Mouse (Mus musculus): ENCODE measurements around the gene Rnf26. TPM values are rescaled to one million over a fixed set of nuclear protein-coding genes. Genes with fewer than 3 reads are reported as not detected.

Gene Rnf26
- polyA plus RNA-seq, 1 experiment from 2014 or later = 35.2 TPM

DNA sequence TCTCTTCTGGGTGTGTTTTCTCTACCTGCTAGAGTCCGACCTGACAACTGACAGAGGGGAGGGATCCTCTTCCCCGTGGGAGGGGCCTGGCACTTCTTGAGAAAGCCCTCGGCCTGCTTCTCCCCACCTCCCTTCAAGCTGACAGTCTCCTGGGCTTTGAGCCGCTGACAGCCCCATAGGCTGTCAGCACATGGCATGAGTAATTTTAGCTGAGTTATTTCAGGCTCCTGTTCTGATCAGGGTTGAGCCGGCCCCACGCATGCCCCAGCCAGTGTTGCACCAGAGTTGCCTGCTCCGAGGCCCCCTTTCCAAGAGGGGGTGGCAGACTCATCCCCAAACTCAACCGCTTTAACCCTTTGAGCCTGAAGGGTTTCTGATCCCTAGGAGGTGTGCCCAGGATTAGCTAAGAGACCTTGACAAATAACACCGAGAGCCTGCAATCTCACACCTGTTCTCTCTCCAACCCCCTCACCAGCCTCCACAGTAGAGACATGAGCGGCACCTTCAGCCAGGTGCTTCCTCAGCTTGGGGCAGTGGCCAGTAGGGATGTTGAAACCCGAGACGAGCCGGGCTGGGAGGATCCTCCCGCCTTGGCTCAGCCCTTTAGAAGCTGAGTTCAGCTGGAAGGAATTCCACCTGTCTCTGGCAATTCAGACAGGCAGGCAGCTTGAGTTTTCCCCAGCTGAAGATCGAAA is 25.4 kb downstream of the Rnf26 start:
- peaks cover 51% of the 10 kb centered on the region for H3K4me1 ChIP-seq (replicated peaks)
- no peak overlapping the region for H3K4me3 ChIP-seq (replicated peaks)

GRCm38 (mm10) chr9:44086960-44087359 is 26.4 kb downstream of the Rnf26 start:
- 71% methylated on average over 10 of the region's 10 CpGs for WGBS (ENCODE audit: insufficient replicate concordance)
- peaks cover 51% of the 10 kb centered on the region for H3K4me1 ChIP-seq (replicated peaks)
- no peaks in the 10 kb centered on the region for H3K9me3 ChIP-seq (replicated peaks)
- H3K9ac ChIP-seq = no peak overlapping the region
- ATAC-seq (ENCODE audit: insufficient read depth) = no peak
- H3K4me3 ChIP-seq (replicated peaks) = no peak overlapping the region
- no peak overlapping the region for H3K27ac ChIP-seq (replicated peaks)
- no peak overlapping the region for H3K4me2 ChIP-seq
- peaks cover 70% of the 10 kb centered on the region for H3K27me3 ChIP-seq
- 0 out of 2 replicates have a peak, but pooled peaks cover 2% of the 10 kb centered on the region for H3K36me3 ChIP-seq (replicated peaks)

More for the DNA sequence above, 25.4 kb downstream of the Rnf26 start:
- Histone ChIP-seq H3K4me2 (0 out of 2 replicates have a peak overlapping the region, but pooled peaks have one; percentile 1), H3K27ac (replicated peaks) (no peak overlapping the region), H3K9me3 (replicated peaks) (no peaks in the 10 kb centered on the region), H3K9ac (no peak overlapping the region), H3K36me3 (replicated peaks) (0 out of 2 replicates have a peak, but pooled peaks cover 2% of the 10 kb centered on the region), H3K27me3 (peaks cover 60% of the 10 kb centered on the region)
- 25% methylated on average over 15 of the region's 15 CpGs for WGBS (ENCODE audit: insufficient replicate concordance)
- ATAC-seq (ENCODE audit: insufficient read depth) = no peak

DNA sequence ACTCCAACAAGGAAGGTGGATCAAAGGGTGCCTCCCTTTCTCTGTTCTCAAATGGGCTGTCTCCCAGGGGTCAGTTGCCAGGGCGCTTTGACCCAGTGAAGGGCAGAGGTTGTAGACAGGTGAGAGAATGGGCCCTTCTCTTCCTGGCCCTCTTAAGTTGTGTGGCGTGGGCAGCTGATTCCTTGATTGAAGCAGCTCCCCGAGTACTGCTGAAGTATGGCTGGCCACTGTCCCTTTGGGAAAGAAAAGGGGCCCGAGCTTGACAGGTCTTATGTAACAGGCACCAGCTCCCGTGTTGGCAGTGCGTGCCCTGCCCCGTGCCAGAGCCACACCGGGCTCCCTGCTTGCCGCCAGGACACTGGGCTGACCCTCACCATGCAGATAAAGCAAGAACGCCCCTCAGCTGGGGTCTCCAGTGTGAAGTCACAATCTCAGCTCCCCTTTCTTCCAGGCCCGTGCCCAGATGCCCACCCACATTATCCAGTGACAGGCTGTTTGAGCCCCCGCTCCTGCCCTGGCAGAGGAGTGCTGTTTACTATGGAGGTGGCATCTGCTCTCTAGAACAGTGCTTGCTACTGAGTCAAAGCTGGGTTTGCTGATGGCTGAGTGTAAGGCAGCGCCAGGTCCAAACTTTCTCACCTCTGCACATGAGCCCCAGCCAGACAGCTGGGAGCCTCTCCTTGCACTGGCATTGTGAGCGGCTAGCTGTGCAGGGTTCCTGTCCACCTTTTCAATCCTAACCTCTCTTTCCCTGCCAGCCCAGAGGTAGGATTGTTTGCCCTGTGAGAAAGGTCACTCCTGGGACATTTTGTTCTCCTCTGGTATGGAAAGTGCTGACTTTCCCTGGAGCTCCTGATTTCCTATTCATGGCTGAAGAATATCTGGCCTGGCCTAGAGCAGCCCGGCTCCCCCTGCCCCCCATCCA is 27.3 kb downstream of the Rnf26 start:
- Histone ChIP-seq H3K27ac (replicated peaks) (no peak overlapping the region), H3K9me3 (replicated peaks) (no peaks in the 10 kb centered on the region), H3K27me3 (peaks cover 76% of the 10 kb centered on the region), H3K4me3 (replicated peaks) (no peak overlapping the region), H3K4me1 (replicated peaks) (peaks cover 51% of the 10 kb centered on the region), H3K4me2 (peak overlapping the region; percentile 95), H3K36me3 (replicated peaks) (no peaks in the 10 kb centered on the region), H3K9ac (no peak overlapping the region)
- 66% methylated on average over 15 of the region's 15 CpGs for WGBS (ENCODE audit: insufficient replicate concordance)
- no peak for ATAC-seq (ENCODE audit: insufficient read depth)

DNA sequence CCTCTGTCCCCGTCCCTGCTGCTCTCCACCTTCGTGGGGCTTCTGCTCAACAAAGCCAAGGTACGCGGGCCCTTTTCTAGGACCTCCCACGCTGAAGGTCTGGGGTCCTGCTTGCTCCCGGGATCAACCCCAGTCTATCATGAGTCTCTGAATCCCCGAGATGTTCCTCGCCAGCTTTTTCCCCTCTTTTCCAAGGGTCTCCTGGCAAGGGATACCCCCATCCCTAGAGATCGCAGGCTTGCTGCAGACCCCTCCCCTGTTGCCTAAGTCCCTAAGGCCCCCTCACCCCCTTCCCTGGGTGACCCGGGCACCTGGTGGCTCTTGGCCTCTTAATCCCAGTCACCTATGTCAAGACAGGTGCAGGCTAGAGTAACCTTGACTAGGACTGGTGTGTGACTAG is 28.0 kb downstream of the Rnf26 start:
- H3K9ac ChIP-seq = peak overlapping the region; percentile 45
- peak overlapping the region; percentile 61 for H3K4me3 ChIP-seq (replicated peaks)
- peak overlapping the region; percentile 95 for H3K4me2 ChIP-seq
- peaks cover 76% of the 10 kb centered on the region for H3K27me3 ChIP-seq
- H3K4me1 ChIP-seq (replicated peaks) = peaks cover 51% of the 10 kb centered on the region
- no peak overlapping the region for H3K27ac ChIP-seq (replicated peaks)
- 0 out of 2 replicates have a peak, but pooled peaks have one; percentile 5 for ATAC-seq (ENCODE audit: insufficient read depth)
- H3K36me3 ChIP-seq (replicated peaks) = no peaks in the 10 kb centered on the region
- no peaks in the 10 kb centered on the region for H3K9me3 ChIP-seq (replicated peaks)
- WGBS (ENCODE audit: insufficient replicate concordance) = 7% methylated on average over 10 of the region's 10 CpGs

- Histone ChIP-seq H3K4me1 (replicated peaks) (peaks cover 47% of the 10 kb centered on the region), H3K27me3 (peaks cover 76% of the 10 kb centered on the region), H3K4me2 (peak overlapping the region; percentile 95), H3K27ac (replicated peaks) (no peak overlapping the region), H3K36me3 (replicated peaks) (no peaks in the 10 kb centered on the region), H3K9me3 (replicated peaks) (no peaks in the 10 kb centered on the region), H3K4me3 (replicated peaks) (peak overlapping the region; percentile 61), H3K9ac (peak overlapping the region; percentile 45)
- ATAC-seq (ENCODE audit: insufficient read depth) = peak; percentile 77
- under 1% methylated on average over 58 of the region's 62 CpGs for WGBS (ENCODE audit: insufficient replicate concordance)
Observed at GRCm38 (mm10) chr9:44084659-44085229, 28.6 kb downstream of the Rnf26 start.

GRCm38 (mm10) chr9:44084236-44084635 is 29.1 kb downstream of the Rnf26 start:
- ATAC-seq (ENCODE audit: insufficient read depth) = 0 out of 2 replicates have a peak, but pooled peaks have one; percentile 27
- H3K9me3 ChIP-seq (replicated peaks) = no peaks in the 10 kb centered on the region
- peak overlapping the region; percentile 95 for H3K4me2 ChIP-seq
- H3K27me3 ChIP-seq = peaks cover 76% of the 10 kb centered on the region
- H3K27ac ChIP-seq (replicated peaks) = no peak overlapping the region
- peak overlapping the region; percentile 31; the same call in 1 of the 2 replicates for H3K9ac ChIP-seq
- peak overlapping the region; percentile 61 for H3K4me3 ChIP-seq (replicated peaks)
- peaks cover 42% of the 10 kb centered on the region for H3K4me1 ChIP-seq (replicated peaks)
- H3K36me3 ChIP-seq (replicated peaks) = no peaks in the 10 kb centered on the region
- under 1% methylated on average over 14 of the region's 14 CpGs for WGBS (ENCODE audit: insufficient replicate concordance)

DNA sequence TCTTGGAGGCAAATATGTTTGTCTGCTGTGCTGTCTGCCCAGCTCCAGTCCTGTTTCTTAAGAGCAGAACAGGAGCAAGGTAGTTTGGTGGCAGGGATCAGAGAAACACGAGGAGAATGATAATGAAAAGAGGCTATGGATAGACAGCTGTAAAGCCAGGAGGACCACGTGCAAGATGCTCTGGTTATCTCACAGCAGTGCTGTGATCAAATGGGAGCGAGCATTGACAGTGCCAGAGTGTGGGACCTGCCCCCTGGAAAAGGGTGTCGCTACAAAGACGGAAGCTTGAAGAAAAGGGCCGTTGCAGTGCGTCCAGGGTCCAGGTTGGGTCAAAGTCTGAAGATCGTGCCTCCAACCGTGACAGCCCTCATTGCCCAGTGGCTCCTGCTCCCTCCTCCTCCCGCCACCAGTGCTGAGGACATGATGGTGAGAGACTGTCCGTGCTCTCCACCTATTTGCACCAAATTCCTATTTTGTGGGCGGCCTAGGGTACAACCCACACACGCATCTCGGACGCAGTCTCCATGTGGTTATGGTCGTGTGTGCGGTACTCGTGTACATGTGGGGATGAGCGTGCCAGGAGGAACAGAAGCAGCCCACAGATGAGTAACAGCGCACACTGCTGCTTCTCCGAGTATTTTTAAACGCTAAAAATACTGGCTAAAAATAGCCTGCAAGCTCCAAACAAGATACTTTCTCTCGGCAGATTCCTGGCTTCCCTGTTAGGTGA is 29.8 kb downstream of the Rnf26 start:
- ATAC-seq (ENCODE audit: insufficient read depth) = no peak
- Histone ChIP-seq H3K4me3 (replicated peaks) (peak overlapping the region; percentile 61), H3K9me3 (replicated peaks) (no peaks in the 10 kb centered on the region), H3K27ac (replicated peaks) (no peak overlapping the region), H3K9ac (no peak overlapping the region), H3K4me2 (peak overlapping the region; percentile 95), H3K36me3 (replicated peaks) (no peaks in the 10 kb centered on the region), H3K4me1 (replicated peaks) (peaks cover 39% of the 10 kb centered on the region), H3K27me3 (peaks cover 70% of the 10 kb centered on the region)
- 9% methylated on average over 23 of the region's 23 CpGs for WGBS (ENCODE audit: insufficient replicate concordance)

GRCm38 (mm10) chr9:44082266-44082665 is 31.1 kb downstream of the Rnf26 start:
- no peak overlapping the region for H3K27ac ChIP-seq (replicated peaks)
- ATAC-seq (ENCODE audit: insufficient read depth) = no peak
- H3K36me3 ChIP-seq (replicated peaks) = no peaks in the 10 kb centered on the region
- H3K4me3 ChIP-seq (replicated peaks) = no peak overlapping the region
- peaks cover 34% of the 10 kb centered on the region for H3K4me1 ChIP-seq (replicated peaks)
- no peak overlapping the region for H3K4me2 ChIP-seq
- peaks cover 66% of the 10 kb centered on the region for H3K27me3 ChIP-seq
- H3K9ac ChIP-seq = no peak overlapping the region
- WGBS (ENCODE audit: insufficient replicate concordance) = 77% methylated on average over 5 of the region's 5 CpGs
- no peaks in the 10 kb centered on the region for H3K9me3 ChIP-seq (replicated peaks)

DNA sequence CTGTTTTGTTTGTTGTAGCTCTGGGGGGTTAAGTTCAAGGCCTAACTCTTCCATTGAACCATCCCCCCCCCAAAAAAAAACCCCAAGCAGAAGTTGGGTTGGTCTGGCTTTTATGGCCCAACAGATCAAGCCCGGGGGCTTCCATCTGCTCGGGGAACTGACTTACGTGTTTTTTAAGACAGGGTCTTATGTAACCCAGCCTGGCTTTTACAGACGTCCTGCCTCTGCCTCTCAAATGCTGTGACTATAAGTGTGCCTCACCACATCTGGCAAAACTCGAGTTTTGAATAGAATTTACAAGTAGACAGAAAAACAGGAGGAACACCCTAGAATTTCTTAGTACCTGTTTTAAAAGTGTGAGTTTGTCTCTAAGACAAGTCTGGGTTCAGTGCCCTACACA is 31.7 kb downstream of the Rnf26 start:
- WGBS (ENCODE audit: insufficient replicate concordance) = 50% methylated on average over 5 of the region's 5 CpGs
- no peak overlapping the region for H3K4me3 ChIP-seq (replicated peaks)
- H3K27ac ChIP-seq (replicated peaks) = no peak overlapping the region
- peaks cover 31% of the 10 kb centered on the region for H3K4me1 ChIP-seq (replicated peaks)
- no peak overlapping the region for H3K4me2 ChIP-seq
- no peaks in the 10 kb centered on the region for H3K9me3 ChIP-seq (replicated peaks)
- no peaks in the 10 kb centered on the region for H3K36me3 ChIP-seq (replicated peaks)
- ATAC-seq (ENCODE audit: insufficient read depth) = no peak
- peaks cover 59% of the 10 kb centered on the region for H3K27me3 ChIP-seq
- no peak overlapping the region for H3K9ac ChIP-seq

DNA sequence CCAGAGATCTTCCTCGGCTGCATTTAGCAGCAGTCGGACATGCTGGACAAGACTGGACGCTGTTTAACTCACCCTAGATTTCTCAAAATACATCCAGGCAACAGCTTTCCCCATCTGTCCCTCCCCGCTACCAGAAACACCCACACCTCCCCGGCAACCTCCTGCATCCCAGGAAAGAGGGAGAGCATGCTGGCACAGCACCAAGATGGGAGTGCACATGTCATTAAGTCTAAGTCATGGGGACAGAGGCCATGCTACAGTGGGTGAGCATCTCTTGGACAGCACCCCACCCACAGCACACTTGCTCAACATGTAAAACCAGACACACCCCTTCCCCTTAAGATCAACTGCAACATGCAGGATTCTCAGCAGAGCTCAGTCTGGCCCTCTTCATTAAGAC is 32.4 kb downstream of the Rnf26 start:
- no peaks in the 10 kb centered on the region for H3K36me3 ChIP-seq (replicated peaks)
- no peaks in the 10 kb centered on the region for H3K9me3 ChIP-seq (replicated peaks)
- no peak overlapping the region for H3K9ac ChIP-seq
- peaks cover 27% of the 10 kb centered on the region for H3K4me1 ChIP-seq (replicated peaks)
- WGBS (ENCODE audit: insufficient replicate concordance) = 63% methylated on average over 5 of the region's 5 CpGs
- H3K27me3 ChIP-seq = peaks cover 53% of the 10 kb centered on the region
- no peak for ATAC-seq (ENCODE audit: insufficient read depth)
- no peak overlapping the region for H3K4me2 ChIP-seq
- no peak overlapping the region for H3K27ac ChIP-seq (replicated peaks)
- H3K4me3 ChIP-seq (replicated peaks) = no peak overlapping the region
